Mouse (Mus musculus) lung, postnatal 0 days (tissue): Measurements from ENCODE around the gene Gm10190. TPM values are rescaled to one million over a fixed set of nuclear protein-coding genes. Genes with fewer than 3 reads are reported as not detected.

ENCODE experiments used
- ATAC-seq: fragments of 200-750 bp; cut with Nextera tagmentation; 2 replicates; pipeline ENCODE4 v1.8.0; 2017; ENCODE audit warnings: moderate library complexity
- DNase-seq: peaks from one replicate; pipeline ENCODE4 v3.0.0-alpha.2; 2016; ENCODE audit warnings: low spot score
- H3K27ac ChIP-seq: fragments of 300-500 bp; sonication (generic); 2 replicates; pipeline ENCODE4 v1.5.1; 2014; ENCODE audit warnings: antibody characterized with exemption, mild to moderate bottlenecking, low read length, mixed read lengths
- H3K27me3 ChIP-seq: fragments of 300-500 bp; sonication (generic); replicated peaks from 2 replicates; pipeline ENCODE4 v1.6.1; 2014; ENCODE audit warnings: low read length, mixed read lengths; ENCODE audit not compliant: insufficient read depth
- H3K36me3 ChIP-seq: fragments of 300-500 bp; sonication (generic); 2 replicates; pipeline ENCODE4 v1.6.1; 2014; ENCODE audit warnings: low read length, mixed read lengths; ENCODE audit not compliant: insufficient read depth
- H3K4me1 ChIP-seq: fragments of 300-500 bp; sonication (generic); 2 replicates; pipeline ENCODE4 v1.6.1; 2014; ENCODE audit warnings: antibody characterized with exemption, low read depth, low read length, mixed read lengths; ENCODE audit not compliant: insufficient read depth
- H3K4me2 ChIP-seq: fragments of 300-500 bp; sonication (generic); replicated peaks from 2 replicates; pipeline ENCODE4 v1.6.1; 2014; ENCODE audit warnings: low read depth, mild to moderate bottlenecking, low read length, moderate library complexity, mixed read lengths
- H3K4me3 ChIP-seq: fragments of 300-500 bp; sonication (generic); 2 replicates; pipeline ENCODE4 v1.5.1; 2014; ENCODE audit warnings: low read depth, low read length
- H3K9ac ChIP-seq: fragments of 300-500 bp; sonication (generic); replicated peaks from 2 replicates; pipeline ENCODE4 v1.6.1; 2014; ENCODE audit warnings: low read depth, mild to moderate bottlenecking
- H3K9me3 ChIP-seq: fragments of 300-500 bp; sonication (generic); 2 replicates; pipeline ENCODE4 v1.6.1; 2016; ENCODE audit warnings: low read length, mixed read lengths
- CTCF ChIP-seq: IDR thresholded peaks from 2 replicates; pipeline ENCODE4 v1.5.1; 2016; ENCODE audit warnings: antibody characterized with exemption, mild to moderate bottlenecking
- EP300 ChIP-seq: IDR thresholded peaks from 2 replicates; pipeline ENCODE4 v1.6.1; 2016; ENCODE audit warnings: antibody characterized with exemption, mild to moderate bottlenecking, control low read depth
- WGBS: fragments of 180-500 bp; shearing (Covaris S2); extraction: QIAGEN DNeasy Blood & Tissue Kit; methylation state at CpG from one replicate; pipeline ENCODE4 v1.1.7; 2014; 5-methylcytosine and 5-hydroxymethylcytosine counted together
- polyA plus RNA-seq: library from polyadenylated mRNA; unstranded; fragments of >200 nt; fragmentation: Nextera tagmentation; extraction: Ambion mirVana; gene quantifications from 2 replicates; pipeline ENCODE4 v1.2.1, GENCODE M21; 2015

Gene Gm10190
- 1.4 and 1.6 TPM in 2 replicates for polyA plus RNA-seq

DNA sequence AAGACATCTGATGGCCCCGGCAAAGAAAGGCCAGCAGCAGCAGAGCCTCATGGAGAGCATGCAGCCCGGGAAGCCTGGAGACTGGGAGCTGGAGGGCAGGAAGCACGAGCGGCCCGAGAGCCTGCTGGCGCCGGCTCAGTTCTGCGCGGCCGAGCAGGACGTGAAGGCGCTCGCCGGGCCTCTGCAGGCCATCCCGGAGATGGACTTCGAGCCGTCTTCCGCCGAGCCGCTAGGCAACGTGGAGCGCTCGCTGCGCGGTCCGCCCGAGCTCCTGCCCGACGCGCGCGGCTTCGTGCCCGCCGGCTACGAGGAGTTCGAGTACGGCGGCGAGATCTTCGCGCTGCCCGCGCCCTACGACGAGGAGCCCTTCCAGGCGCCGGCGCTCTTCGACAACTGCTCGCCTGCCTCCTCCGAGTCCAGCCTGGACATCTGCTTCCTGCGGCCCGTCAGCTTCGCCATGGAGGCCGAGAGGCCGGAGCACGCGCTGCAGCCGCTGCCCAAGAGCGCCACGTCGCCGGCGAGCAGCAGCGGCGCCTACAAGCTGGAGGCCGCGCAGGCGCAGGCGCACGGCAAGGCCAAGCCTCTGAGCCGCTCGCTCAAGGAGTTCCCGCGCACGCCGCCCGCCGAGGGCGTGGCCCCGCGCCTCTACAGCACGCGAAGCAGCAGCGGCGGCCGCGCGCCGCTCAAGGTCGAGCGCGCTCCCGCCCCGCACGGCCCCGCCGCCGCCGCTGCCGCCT is at the start of gene Gm10190:
Gene Gm10190 (minus strand): TSS at position 553 of the 737 bp plus-strand sequence.
- ATAC-seq, result peak; percentile 99
- no peaks in the 10 kb centered on the region for H3K9me3 ChIP-seq
- peak within 1 kb of the TSS; percentile 44; the same call in 1 of the 2 replicates for H3K9ac ChIP-seq

DNA sequence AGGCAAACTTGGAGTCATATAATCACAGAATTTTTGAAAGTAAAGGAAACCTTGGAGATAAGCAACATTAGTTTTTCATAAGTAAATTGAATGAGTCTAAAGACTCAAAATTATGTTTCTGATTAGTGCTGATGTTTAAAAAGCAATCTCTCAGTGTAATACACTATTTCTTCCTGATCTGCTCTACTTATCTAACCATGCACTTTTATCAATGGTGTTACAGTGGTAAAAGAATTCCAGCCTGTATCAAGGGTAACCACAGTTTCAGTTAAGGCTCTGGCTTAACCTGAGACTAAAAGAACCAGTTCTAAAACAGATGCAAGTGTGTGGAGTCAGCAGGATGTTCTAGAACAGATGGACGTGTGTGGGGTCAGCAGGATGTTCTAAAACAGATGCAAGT is 47.7 kb upstream of the Gm10190 start:
- Histone ChIP-seq H3K9ac (no peak overlapping the region), H3K9me3 (no peaks in the 10 kb centered on the region), H3K27me3 (no peaks in the 10 kb centered on the region), H3K36me3 (peaks cover 24% of the 10 kb centered on the region; the same call in 1 of the 2 replicates), H3K4me1 (no peaks in the 10 kb centered on the region), H3K4me2 (no peak overlapping the region), H3K27ac (no peak overlapping the region), H3K4me3 (no peak overlapping the region)
- TF ChIP-seq EP300 (no peak), CTCF (no peak)
- 98% methylated on average over 1 of the region's 1 CpGs for WGBS
- DNase-seq (no peak), ATAC-seq (no peak)

More for the DNA sequence above, at the start of gene Gm10190:
- Histone ChIP-seq H3K4me2 (peak within 1 kb of the TSS; percentile 61), H3K36me3 (no peaks in the 10 kb centered on the region), H3K4me1 (0 out of 2 replicates have a peak, but pooled peaks cover 5% of the 10 kb centered on the region), H3K27me3 (no peaks in the 10 kb centered on the region), H3K4me3 (peak within 1 kb of the TSS; percentile 44), H3K27ac (peak within 1 kb of the TSS; percentile 69)
- peak; percentile 97 for DNase-seq
- TF ChIP-seq CTCF, result peak; percentile 21
- TF ChIP-seq EP300, result no peak
- 4% methylated on average over 75 of the region's 102 CpGs for WGBS

DNA sequence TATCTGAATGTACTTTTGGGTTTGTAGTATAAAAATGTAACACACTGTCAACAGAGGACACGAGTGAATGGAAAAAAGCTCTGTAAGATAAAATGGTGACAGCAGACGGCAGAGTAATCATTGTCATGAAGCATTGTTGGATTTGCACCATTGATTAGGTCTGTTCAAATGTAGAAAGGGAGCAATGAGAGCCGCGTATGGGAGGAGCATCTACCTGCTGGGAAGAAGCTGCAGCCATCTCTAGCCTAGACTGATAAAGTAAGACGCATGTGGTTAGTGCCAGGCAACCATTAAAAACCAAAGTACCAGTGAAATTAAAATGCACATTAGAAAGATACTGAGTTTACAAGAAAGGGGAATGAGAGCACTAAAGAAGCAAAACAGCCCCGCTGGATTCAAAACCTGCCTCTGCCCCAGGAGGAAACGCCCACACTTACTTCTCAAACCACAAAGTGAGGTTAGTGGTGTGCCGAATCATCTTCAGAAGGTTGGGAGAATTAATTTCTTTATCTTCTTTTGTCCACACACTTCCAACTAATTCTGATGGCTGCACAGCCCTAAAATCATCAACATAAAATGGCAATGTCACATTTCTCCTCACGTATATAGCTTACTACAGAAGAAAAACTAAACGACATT is 45.4 kb upstream of the Gm10190 start:
- Histone ChIP-seq H3K36me3 (peaks cover 28% of the 10 kb centered on the region; the same call in 1 of the 2 replicates), H3K4me2 (no peak overlapping the region), H3K9ac (no peak overlapping the region), H3K4me3 (no peak overlapping the region), H3K27me3 (no peaks in the 10 kb centered on the region), H3K4me1 (no peaks in the 10 kb centered on the region), H3K27ac (no peak overlapping the region), H3K9me3 (no peaks in the 10 kb centered on the region)
- DNase-seq (no peak), ATAC-seq (no peak)
- 83% methylated on average over 10 of the region's 10 CpGs for WGBS
- no peak for TF ChIP-seq EP300

DNA sequence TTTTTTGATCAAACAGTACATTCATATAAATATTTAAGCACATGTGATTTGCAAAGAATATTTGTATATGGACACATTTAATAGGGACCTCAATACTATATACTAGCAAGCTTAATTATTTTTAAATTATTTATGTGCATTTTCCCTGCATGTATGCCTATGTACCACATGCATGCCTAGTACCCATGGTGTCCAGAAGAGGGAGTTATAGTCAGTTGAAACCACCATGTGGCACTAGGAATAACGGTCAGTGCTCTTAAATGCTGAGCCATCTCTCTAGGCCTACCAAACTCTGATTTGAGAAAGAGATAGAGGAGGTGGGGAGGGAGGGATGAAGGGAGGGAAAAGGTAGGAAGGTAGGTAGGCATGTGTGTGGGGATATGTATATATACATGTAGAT is 37.8 kb upstream of the Gm10190 start:
- H3K9ac ChIP-seq, result no peak overlapping the region
- no peaks in the 10 kb centered on the region for H3K9me3 ChIP-seq
- DNase-seq (no peak), ATAC-seq (no peak)
- H3K4me2 ChIP-seq, result no peak overlapping the region
- no peak overlapping the region for H3K4me3 ChIP-seq
- H3K27me3 ChIP-seq, result no peaks in the 10 kb centered on the region
- no peaks in the 10 kb centered on the region for H3K4me1 ChIP-seq
- no peak overlapping the region for H3K27ac ChIP-seq
- H3K36me3 ChIP-seq, result peaks cover 25% of the 10 kb centered on the region; the same call in 1 of the 2 replicates
- 48% methylated on average over 1 of the region's 1 CpGs for WGBS
- peak; percentile 61 for TF ChIP-seq CTCF
- no peak for TF ChIP-seq EP300

DNA sequence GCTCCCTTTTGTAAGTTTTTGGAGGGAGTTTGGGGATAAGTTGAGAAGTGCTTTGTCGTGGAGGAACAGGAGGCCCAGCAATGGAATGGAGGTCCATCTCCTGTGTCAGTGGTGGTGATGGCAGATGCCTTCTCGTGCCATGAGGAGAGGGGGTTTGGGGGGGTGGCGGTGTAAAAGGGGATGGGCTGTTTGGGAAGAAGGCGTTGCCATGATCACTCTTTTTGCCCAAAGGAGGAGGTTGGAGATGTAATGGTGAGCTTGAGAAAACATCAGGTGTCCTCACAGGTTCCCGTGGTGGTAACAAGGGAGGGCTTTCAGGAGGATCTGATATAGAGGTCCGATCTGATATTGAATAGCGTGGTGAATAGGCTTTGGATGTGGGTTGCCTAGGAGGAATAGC is 24.9 kb upstream of the Gm10190 start:
- no peak overlapping the region for H3K4me2 ChIP-seq
- H3K27ac ChIP-seq, result no peak overlapping the region
- DNase-seq (no peak), ATAC-seq (no peak)
- no peak overlapping the region for H3K4me3 ChIP-seq
- TF ChIP-seq EP300, result no peak
- TF ChIP-seq CTCF, result no peak
- WGBS, result 90% methylated on average over 7 of the region's 7 CpGs
- H3K9ac ChIP-seq, result no peak overlapping the region
- H3K4me1 ChIP-seq, result no peaks in the 10 kb centered on the region
- no peaks in the 10 kb centered on the region for H3K9me3 ChIP-seq
- no peaks in the 10 kb centered on the region for H3K27me3 ChIP-seq
- H3K36me3 ChIP-seq, result peaks cover 14% of the 10 kb centered on the region; the same call in 1 of the 2 replicates
